Mouse (Mus musculus) embryonic fibroblast, embryonic 13.5 days (primary cell): ENCODE results near the gene Cckbr. TPM values are rescaled to one million over a fixed set of nuclear protein-coding genes. Genes with fewer than 3 reads are reported as not detected.
A peak's percentile ranks its signal among the peaks of the same experiment; 100 is the strongest.

Source experiments
- H3K27ac ChIP-seq: 2 replicates; pipeline ENCODE4 v1.5.1; 2012; ENCODE audit warnings: low read length, control low read depth, inconsistent platforms; ENCODE audit not compliant: insufficient read depth
- H3K4me1 ChIP-seq: 2 replicates; pipeline ENCODE4 v1.6.1; 2011; ENCODE audit warnings: low read length; ENCODE audit not compliant: control insufficient read depth, insufficient read depth
- H3K4me3 ChIP-seq: 2 replicates; pipeline ENCODE4 v1.5.1; 2011; ENCODE audit warnings: mild to moderate bottlenecking, control low read depth, low read length; ENCODE audit not compliant: insufficient read depth
- CTCF ChIP-seq: IDR thresholded peaks from 2 replicates; pipeline ENCODE4 v1.5.1; 2011; ENCODE audit warnings: mild to moderate bottlenecking, control low read depth, low read length, moderate library complexity, borderline replicate concordance; ENCODE audit not compliant: insufficient read depth
- POLR2A ChIP-seq: IDR thresholded peaks from 2 replicates; pipeline ENCODE4 v1.6.1; 2011; ENCODE audit warnings: low read depth, mild to moderate bottlenecking, control low read depth, low read length, moderate library complexity
- polyA plus RNA-seq: library from polyadenylated mRNA; stranded (reverse); fragments of >200 nt; gene quantifications from 2 replicates; pipeline ENCODE4 v1.2.4, GENCODE M21; 2011; ENCODE audit warnings: low read depth; ENCODE audit not compliant: missing spikeins, insufficient read length

Gene Cckbr
- polyA plus RNA-seq, 1 experiment: not detected

DNA sequence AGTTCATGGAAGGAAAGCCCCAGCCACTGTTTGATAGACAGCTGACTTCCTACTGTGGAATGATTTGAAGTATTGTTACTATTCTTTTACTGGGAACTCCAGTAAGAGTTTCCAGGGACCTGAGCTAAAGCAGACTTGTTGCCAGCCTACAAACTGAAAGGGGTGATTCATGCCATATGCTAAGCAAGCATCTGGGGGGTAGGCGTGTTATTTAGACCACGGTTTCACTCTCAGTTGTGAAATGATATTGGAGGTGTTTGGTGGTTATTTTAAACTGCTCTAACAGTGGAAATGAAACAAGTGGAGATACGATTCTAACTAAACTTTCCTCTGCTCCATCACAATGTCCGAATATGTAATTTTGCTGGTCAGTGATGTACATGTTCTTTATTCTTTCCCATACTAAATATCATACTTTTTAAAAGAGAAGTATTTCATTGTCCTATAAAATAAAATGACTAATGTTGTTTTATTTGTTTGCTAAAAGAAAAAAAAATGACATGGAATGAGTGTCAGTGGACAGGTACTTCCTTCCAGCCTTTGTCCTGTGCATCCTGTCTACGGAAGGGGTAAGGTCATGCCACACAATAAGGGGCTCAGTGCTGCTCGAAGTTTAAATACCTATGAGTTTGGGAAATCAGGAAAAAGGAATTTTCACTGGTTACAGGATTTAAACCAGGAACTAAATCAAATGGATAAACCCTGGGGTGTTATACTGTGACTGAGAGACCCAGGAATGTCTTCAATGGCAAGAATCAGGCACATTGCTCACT is 61.8 kb downstream of the Cckbr start:
- Histone ChIP-seq H3K4me3 (no peak overlapping the region), H3K4me1 (peaks cover 7% of the 10 kb centered on the region; the same call in 1 of the 2 replicates), H3K27ac (peak overlapping the region; percentile 69)
- TF ChIP-seq POLR2A (no peak), CTCF (no peak)

DNA sequence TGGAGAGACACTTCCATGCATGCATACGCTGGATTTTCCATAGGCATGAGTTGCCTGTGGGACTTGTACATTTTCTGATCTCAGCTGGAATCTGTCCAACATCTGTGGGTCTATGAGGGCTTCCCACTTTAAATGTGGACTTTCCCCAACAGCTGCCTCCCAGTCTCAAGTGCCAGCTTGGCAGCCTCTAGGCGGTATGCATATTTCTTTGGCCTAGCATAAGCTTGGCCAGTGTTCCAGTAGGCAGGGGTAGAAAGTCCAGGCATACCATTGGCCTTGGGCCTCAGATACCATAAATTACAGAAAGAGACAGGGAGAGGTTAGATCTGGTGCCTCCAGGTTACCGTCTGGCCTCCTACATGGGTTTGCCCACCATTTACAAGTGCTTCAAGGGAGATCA is 72.3 kb downstream of the Cckbr start:
- H3K4me1 ChIP-seq: peaks cover 15% of the 10 kb centered on the region
- H3K4me3 ChIP-seq: no peak overlapping the region
- H3K27ac ChIP-seq: no peak overlapping the region
- no peak for TF ChIP-seq CTCF
- TF ChIP-seq POLR2A: no peak

GRCm38 (mm10) chr7:105498854-105499492 is 73.4 kb downstream of the Cckbr start:
- H3K4me1 ChIP-seq: peaks cover 15% of the 10 kb centered on the region
- H3K27ac ChIP-seq: peak overlapping the region; percentile 37; the same call in 1 of the 2 replicates
- no peak for TF ChIP-seq POLR2A
- no peak for TF ChIP-seq CTCF
- H3K4me3 ChIP-seq: no peak overlapping the region

DNA sequence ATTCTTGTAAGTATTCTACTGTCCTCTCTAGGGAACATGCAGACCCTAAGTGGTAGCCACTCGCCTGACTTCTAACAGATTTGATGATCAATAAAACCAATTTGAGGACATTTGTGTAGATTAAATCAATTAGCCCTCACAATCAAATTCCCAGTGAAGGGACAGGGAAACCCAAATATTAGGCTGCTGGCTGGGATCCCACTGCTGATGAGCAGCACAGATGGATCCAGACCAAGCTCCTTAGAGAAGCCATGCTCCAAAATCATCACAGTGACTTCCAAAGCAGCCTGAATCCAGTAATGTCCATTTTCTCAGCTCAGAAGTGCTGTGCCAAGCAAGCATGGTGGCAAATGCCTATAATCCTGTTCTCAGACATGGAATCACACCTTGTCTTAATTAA is 74.1 kb downstream of the Cckbr start:
- peaks cover 15% of the 10 kb centered on the region for H3K4me1 ChIP-seq
- H3K4me3 ChIP-seq: no peak overlapping the region
- H3K27ac ChIP-seq: peak overlapping the region; percentile 37; the same call in 1 of the 2 replicates
- TF ChIP-seq CTCF (no peak), POLR2A (no peak)

GRCm38 (mm10) chr7:105501984-105502383 is 76.5 kb downstream of the Cckbr start:
- Histone ChIP-seq H3K27ac (peak overlapping the region; percentile 61; the same call in 1 of the 2 replicates), H3K4me1 (peaks cover 23% of the 10 kb centered on the region), H3K4me3 (no peak overlapping the region)
- no peak for TF ChIP-seq CTCF
- no peak for TF ChIP-seq POLR2A

DNA sequence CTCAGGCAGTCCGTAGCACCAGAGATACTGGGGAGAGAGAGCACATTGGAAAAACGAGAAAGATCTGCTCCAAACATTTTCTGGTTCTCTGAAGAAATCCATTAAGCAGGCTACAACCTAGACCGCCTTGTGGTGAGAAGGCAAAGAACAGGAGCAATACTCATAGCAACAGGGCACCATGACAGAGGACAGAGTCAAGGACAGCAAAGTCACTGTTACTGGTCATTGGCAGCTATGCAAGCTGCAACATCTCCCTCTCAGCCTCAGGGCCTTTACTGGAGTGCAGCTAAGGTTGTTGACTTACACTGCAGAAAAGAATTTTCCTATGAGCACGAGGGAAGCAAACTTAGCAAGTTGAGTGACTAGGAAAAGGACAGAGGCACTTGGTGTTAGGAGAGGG is 81.7 kb downstream of the Cckbr start:
- no peak overlapping the region for H3K4me3 ChIP-seq

GRCm38 (mm10) chr7:105510143-105510542 is 84.6 kb downstream of the Cckbr start:
- peaks cover 21% of the 10 kb centered on the region for H3K4me1 ChIP-seq
- no peak for TF ChIP-seq POLR2A
- TF ChIP-seq CTCF: no peak
- no peak overlapping the region for H3K27ac ChIP-seq
- H3K4me3 ChIP-seq: no peak overlapping the region

More for the DNA sequence above, 81.7 kb downstream of the Cckbr start:
- no peak for TF ChIP-seq POLR2A
- no peak for TF ChIP-seq CTCF
- H3K27ac ChIP-seq: no peak overlapping the region
- H3K4me1 ChIP-seq: peaks cover 10% of the 10 kb centered on the region; the same call in 1 of the 2 replicates

GRCm38 (mm10) chr7:105513845-105514291 is 88.3 kb downstream of the Cckbr start:
- Histone ChIP-seq H3K27ac (peak overlapping the region; percentile 22; the same call in 1 of the 2 replicates), H3K4me1 (peaks cover 13% of the 10 kb centered on the region), H3K4me3 (no peak overlapping the region)
- TF ChIP-seq CTCF (no peak), POLR2A (no peak)

- TF ChIP-seq POLR2A: no peak
- no peak for TF ChIP-seq CTCF
- Histone ChIP-seq H3K4me1 (peaks cover 18% of the 10 kb centered on the region), H3K27ac (no peak overlapping the region), H3K4me3 (no peak overlapping the region)
These were observed 89.0 kb downstream of the Cckbr start for GRCm38 (mm10) chr7:105514561-105514960.

DNA sequence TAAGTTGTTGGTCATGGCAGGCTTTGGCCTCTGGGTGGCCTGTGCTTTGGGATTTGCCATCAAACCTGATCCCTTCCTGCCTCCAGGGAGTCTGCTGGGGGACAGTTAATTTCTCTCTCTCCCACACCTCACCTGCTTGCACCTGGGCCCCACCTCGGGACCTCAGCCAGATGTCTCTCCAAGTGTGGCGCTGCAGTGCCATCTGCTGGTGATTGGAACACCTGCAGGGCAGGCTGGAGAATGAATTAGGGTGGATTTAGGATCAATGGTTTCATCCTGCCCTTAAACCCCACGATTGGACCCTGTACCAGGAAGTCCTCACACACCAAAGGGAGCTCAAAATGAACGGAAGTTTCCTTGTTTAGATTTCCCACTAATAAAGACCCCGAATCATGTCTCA is 89.6 kb downstream of the Cckbr start:
- Histone ChIP-seq H3K4me3 (no peak overlapping the region), H3K27ac (no peak overlapping the region), H3K4me1 (peaks cover 21% of the 10 kb centered on the region)
- peak; percentile 88 for TF ChIP-seq CTCF
- no peak for TF ChIP-seq POLR2A
